Mouse (Mus musculus) ES-E14 (cell line): ENCODE data around the gene Wrap53.

Experiments
- HCFC1 ChIP-seq: IDR thresholded peaks from 2 replicates; pipeline ENCODE4 v1.6.1; 2012; ENCODE audit warnings: low read length, inconsistent platforms, borderline replicate concordance; ENCODE audit not compliant: insufficient read depth
- ZC3H11A ChIP-seq: IDR thresholded peaks from 2 replicates; pipeline ENCODE4 v1.6.1; 2012; ENCODE audit warnings: low read depth, mild to moderate bottlenecking, inconsistent platforms, low read length, borderline replicate concordance
- ZNF384 ChIP-seq: IDR thresholded peaks from 2 replicates; pipeline ENCODE4 v1.6.1; 2012; ENCODE audit warnings: low read depth, low read length, inconsistent platforms

DNA sequence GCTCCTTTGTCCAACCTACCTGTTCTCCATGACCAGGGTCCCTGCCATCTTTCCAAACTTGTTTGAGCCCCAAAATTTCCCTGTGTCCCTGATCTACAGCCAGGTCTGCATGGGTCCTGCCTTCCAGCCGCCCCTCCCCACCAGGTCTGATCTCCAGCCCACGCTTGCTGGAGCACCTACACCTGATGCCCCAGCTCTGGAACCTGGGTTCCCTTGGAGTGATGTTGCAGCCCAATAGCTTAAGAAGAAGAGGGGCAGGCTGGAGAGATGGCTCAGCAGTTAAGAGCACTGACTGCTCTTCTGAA lies 26.4 kb upstream of the Wrap53 start:
- TF ChIP-seq ZC3H11A: no peak
- TF ChIP-seq ZNF384: no peak
- TF ChIP-seq HCFC1: no peak
